Mouse (Mus musculus) kidney, postnatal 36 days (tissue): Measurements from ENCODE around the gene Ano2.

Source experiments
- DNase-seq, 2 experiments: peaks; one replicate each; pipeline ENCODE4 v3.0.0; 2021 to 2022; ENCODE audit warnings: mixed read lengths in 2 of 2

Ano2 gene

DNA sequence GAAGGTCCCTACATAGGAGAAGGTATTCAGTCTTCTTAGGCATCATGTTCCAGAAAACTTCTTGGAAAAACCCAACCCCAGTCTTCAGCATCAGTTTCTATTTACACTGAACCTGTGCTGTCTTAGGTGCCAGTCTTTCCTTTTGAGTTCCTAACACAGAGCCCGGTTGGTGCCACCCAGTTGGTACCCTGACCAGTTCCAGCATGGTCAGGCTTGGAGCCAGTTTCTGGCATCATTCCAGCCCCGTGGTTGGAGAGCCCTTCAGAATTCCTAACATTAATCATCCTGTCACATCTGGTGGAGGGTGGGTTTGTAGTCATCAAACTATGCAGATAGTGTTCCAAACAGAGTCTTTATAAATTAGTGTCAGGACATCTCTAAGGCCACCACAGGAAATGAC is 234.8 kb downstream of the Ano2 start:
- peak in 1 of 2 experiments; percentile 4 for DNase-seq

DNA sequence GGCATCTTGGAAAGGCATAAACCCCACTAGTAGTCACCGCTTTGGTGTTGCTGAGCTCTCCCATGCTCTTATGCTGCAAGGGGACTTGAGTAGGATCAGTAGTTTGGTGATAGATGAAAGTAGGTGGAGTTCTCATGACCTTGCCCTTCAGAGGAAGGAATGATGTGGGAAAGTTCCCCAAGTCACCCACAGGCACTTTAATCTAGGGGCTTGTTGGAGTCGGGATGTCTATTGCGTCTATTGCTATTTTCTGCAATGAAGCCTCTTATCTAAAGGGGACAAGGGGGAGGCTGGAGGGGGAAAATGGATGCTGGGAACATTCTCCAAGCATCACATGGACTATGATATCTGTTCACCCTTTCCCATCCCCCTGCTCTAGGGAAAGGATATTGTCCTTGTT is 235.6 kb downstream of the Ano2 start:
- DNase-seq = no peak

DNA sequence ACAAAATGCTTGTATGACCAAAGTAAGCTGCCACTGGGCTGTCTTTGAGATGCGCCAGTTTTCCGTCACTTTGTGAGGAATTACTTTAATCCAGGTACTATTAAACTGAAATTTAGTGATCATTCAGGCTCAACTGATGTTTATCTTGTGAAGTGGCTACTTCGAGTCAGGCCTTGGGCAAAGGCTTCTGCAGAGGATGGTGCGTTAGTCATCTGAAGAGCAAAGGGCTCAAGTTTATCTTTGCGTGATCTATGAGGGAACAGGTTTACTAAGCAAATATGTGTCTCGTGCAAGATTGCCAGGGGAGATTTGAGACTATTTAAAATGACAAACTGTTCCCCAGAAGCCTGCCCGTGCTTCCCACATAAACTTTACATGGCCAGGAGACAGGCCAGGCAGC is 241.7 kb downstream of the Ano2 start:
- DNase-seq = no peak

DNA sequence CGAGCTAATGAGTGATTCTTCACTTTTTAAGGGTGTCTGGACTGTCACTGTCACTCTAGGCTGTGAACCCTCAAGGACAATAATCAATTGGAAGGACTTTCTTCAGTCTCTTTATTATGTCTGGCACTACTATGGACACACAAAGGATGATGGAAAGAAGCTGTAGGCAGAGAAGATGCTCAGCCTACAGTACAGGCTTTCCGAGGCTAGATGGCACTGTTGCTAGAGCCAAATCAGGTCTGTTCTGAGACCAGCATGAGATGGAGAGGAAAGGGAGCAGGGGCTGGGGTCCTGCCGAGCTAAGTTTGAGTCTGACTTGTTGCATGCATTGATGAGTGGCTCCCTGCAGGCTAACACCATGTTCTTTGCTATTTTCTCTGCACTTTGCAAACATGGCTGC is 264.7 kb downstream of the Ano2 start:
- peak in 1 of 2 experiments; percentile 57 for DNase-seq

DNA sequence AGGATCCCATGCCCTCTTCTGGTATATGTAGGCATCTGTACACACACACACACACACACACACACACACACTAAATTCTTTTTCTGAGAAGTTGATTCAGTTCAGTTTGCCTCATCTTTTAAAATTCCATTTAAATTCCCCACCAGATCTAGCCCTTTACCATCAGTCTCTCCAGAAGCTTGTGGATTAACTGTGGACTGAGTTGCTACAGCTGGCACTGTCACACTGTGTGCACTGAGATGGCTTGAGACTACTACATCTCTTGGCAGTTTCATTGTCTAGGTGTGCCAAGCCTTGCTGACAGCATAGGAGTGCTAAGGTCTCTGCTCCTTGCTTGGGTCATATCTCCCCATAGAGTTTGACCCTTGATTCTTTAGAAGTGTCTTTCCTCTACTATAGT is 283.3 kb downstream of the Ano2 start:
- DNase-seq = no peak

DNA sequence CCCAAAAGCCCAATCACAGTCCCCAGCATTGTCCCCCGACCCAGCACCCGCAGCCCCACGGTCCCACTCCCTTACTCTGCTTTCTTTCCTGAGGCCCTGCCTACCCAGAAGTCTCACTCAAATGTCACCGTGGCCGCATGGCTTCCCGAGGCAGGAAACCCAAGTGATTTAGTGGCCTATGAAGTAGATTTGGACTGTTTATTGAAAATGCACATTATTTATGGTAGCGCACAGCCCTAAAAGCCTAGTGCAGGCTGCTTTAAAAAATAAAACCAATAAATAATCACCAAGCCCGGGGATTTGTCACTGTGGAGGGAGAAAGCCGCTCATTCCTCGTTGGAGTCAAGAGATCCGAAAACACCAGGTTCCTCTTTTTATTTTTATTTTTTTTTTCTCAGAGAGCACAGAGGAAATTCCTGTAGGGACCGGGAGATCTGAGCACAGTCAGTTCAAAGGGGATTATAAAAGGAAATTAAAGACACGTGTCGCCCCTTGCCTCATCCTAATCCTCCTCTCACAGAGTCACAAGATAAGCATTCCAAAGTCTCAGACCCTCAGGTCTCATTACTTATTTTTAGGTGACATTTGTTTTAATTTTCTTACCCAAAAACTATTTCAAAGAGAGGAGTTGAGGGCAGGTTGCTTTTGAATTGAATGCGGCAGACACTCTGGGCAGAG is 285.7 kb downstream of the Ano2 start:
- DNase-seq = peak; percentile 26 to 27

DNA sequence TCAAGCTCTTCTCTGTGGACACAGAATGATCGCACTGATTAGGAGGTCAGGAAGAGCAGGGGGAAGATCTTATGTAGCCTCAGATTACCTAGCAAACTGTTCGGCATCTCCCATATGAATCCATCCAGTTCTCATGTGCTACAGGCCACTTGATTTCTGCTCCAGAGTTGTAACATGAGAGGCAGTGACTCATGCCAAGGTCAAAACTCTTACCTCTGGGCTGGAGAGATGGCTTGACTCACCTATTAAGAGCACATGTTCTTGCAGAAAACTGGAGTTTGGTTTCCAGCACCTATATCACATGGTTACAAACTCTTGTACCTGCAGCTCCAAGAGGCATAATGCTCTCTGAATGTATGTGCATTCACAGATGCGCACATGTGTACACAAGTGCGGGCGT is 289.4 kb downstream of the Ano2 start:
- no peak for DNase-seq

DNA sequence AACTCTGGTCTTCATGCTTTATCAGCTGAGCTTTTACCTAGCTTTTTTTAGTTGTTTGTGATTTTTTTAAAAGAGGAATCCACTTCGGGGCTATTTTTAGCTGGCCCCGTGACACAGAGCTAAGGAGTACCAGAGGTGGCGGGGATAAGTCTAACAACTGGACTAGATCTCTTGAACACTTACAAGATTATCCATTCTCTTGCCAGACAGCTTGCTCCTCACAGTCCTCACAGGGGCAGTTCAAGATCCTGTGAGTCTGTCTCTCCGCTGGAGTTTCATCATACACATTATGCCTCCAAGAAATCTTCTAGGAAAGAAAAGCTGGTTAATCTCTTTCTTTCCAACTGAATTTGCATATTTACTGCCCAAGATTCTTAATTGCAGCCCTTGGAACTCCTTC is 293.8 kb downstream of the Ano2 start:
- DNase-seq = no peak

DNA sequence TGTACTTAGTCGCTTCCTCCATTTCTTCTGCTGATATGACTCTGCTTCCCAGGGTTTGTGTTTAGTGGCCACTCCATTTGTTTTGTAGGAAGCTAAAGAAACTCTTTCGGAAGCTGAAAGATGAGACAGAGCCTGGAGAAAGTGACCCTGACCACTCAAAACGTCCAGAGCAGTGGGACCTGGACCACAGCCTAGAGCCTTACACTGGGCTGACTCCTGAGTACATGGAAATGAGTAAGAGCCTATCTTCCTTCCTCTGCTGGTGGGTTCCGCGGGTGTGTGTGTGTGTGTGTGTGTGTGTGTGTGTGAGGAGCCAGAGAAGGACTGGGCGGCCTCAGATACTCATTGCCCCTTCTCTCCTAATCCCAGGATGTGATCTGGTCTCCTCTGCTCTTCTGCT is 302.5 kb downstream of the Ano2 start:
- peak; percentile 63 to 65 for DNase-seq

DNA sequence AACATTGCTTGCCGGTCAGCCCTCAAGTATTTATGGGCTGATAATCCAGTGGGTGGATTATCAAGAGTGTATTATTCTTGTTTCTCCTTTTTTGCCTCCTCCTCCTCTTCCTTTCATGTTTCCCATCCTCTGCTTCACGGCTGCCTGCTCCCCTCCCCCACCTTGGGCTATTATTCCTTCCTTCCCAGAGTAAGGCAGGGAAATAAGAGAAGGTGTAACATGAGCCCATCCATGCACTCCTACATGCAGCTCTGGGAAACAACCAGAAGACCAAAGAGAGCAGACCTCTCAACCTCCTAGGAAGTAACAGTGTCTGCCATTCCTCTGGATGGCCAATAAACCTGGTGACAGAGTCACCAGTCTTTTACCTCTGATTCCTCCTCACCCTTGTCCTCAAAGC is 311.6 kb downstream of the Ano2 start:
- no peak for DNase-seq

DNA sequence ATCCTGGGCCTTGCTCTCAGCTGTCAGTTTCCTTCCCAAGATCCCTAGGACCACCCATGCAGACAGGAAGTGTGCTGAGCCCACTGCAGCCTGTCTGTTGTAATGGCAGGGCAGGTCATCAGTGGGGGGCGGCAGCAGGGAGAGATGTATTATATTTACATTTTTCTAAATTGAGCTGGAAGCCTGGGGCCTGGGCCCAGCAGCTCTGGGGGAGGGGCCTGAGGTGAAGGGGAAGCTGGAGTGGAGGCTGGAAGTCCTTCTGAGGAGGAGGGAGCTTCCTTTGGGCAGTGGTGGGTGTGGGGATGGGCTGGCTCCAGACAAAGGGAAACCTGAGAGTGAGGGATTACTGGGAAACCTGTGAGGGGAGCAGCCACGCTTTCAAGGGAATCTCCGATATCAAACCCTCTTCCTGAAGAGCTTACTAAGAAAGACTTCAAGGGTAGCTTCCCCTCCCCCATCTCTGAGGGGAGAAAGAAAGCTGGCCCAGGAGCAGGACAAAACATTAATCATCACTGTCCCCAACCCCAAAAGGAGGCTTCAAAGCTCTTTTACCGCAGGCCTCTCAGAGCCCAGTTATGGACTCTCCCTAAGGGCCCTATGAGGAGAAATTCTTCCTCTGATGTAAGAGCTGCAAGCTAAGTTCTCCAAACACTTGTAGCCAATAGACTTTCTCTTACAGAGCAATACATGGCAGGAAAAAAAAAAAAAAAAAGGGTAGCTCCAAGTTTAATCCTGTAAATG is 313.0 kb downstream of the Ano2 start:
- DNase-seq = peak; percentile 20 to 39

DNA sequence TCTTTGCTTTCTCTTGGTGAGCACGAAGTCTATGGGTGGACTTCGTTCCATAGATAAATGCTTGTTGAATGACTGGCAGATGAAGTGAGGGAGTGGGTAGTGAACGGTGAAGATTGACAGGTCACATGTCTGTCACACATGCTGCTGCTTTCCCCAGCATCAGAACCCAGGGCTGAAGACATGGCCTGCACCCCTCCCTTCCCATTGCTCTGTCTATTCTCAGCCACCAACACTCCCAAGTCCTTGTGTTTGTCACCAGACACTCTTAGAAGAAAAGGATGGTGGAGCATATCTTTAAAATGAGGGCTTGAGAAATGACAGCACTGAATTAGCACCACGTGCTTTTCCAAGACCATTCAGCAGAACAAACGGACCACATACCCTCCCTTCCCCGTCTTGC is 316.4 kb downstream of the Ano2 start:
- DNase-seq = no peak

DNA sequence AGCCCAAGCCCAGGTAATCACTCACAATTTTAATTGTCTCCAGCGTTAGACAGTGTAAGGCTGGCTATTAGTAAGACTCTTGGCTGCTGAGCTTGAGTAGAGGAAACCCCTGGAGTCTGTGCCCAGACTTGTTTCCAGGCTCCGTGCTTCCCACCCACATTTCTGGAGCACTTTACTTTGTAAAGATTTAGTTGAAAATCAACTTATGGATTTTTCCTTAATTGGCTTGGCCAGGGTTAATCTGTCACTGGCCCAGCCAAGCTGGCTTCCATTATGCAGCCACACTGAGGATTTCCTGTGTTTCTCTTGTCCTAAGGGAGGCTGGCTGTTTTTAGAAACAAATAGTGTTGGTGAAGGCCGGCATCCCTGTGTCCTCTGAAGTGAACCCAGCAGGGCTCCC is 318.9 kb downstream of the Ano2 start:
- DNase-seq = peak; percentile 25 to 35

DNA sequence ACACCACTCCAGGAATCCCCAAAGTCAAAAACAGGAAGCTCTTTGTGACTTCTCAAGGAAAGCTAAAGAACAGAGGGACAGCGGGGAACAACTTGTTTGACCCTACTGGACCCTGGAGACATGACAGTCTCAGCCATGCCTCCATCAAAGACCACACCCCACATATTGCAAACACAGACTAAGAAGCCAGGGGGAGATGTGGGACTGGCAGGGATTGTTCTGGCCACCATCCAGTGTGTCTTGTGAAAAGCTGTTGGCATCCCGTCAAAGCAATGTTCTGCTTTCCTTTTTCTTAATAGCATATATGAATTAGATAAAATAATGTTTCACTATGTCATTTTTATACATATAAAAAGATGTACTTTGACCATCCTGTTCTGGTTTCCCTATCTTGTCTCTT is 326.8 kb downstream of the Ano2 start:
- no peak for DNase-seq

DNA sequence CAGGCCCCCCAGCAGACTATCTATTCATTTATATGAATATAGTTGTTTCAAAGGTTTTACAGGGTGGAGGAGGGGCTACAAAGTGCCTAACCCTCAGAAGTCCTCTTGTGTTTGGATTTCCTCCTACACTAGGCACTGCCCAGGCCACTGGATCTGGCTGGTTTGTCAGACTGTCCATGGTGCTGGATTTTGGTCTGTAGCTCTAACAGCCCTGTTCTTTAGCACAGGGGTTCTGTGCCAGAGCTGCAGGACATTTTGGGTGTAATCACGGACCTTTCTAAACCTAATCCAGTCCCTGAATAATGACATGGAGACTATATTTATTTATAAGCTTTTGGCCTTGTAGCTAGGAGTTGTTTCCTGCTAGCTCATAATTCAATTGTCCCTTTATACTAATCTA is 328.2 kb downstream of the Ano2 start:
- DNase-seq = no peak

DNA sequence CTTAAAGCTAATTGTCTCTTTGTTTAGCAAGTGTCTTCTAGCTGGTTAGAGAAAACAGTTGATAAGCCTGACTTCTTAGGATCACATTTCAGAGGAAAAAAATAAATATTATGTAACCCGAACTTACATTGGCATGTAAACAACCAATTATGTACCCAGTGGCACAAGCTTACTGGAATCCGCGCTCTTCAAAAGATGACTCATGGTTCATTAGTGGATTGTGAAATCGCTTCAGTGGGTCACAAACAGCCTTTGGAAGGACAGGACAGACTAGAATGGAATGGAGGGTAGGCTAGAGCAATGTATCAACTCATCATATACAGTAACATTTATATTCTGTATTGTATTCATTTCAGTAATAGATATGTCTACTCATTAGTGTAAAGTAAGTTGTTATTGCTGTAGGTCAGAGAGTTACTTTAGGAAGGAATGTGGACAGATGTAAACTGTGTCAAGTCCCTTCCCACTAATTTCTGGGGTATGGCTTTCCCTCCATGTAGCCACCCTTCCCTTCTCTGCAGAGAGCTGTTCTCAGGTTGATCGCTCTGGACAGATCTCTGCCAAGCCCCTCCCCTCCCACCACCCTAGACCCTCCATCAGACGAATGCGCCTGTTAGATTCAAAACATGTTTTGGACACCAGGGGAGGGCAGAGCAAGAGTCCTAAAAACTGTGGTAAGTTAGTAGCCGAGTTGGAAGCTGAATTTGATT is 343.6 kb downstream of the Ano2 start:
- DNase-seq = no peak

DNA sequence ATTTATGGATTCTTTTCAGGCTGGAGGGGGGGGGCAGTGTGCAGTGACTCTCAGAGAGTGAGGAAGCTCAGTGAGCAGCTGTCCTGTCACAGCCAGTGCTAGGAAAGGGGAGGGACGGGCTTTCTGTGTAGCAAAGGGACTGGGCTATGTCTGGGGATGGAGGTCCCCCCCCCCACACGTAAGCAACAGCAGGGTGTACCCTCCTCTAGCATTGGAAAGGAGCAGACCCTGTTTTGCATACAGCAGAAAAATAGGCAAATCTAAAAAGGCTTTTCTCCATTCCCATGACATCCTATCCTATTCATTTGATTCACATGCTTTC is 344.1 kb downstream of the Ano2 start:
- no peak for DNase-seq

DNA sequence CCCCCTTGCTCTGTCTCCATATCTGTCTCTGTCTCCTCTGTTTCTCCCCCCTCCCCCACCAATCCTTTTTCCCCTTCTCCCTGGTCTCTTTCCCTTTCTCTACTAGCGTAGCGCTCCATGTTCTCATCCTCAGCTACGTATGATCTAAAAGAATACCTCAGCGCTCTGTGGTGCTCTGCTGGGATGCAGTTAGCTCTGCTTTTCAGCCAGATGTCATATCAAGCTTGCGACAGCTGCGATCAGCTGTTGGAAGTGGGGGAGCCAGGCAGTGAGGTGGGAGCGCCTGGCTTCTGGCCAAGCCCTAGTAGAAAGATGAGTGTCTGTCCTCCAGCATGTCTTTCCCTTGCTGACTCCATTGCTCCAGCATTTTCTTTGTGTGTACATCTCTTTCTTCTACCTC is 344.5 kb downstream of the Ano2 start:
- peak; percentile 11 to 40 for DNase-seq

DNA sequence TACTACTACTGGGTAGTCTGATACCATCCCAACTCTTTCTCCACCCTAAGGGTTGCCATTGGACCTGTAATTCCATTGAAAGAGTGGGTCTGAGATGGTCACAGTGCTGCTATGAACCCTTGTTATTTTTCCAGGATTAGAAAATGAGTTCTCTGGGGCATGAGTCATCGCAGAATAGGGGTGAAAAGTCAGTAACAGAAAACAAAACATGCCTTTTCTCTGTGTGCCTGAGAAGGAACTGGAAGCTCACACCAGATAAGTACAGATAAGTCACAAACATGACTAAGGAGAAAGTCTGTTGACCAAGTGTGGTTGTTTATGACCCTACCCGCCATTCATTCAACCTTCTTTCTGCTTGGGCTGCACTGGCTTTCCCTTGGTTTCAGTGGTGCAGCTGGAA is 345.4 kb downstream of the Ano2 start:
- DNase-seq = no peak

DNA sequence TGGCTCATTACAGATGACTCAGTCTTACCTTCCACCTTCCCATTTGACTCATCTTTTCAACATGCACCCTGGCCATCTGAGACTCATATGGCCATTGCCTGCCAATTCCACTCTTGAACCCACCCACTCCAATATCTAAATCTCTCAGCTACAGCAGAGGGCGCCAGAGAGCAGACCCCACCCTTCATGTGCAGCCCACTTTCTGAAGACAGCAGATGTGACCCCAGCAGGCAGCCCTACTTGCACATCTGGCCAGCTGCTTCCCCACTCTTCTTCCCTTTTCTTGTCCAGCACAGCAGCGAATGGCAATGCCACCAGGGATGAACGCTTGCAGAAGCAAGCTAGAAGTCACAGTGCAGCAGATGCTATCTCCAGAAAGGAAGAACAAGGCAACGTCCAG is 355.7 kb downstream of the Ano2 start:
- DNase-seq = peak; percentile 8 to 47

DNA sequence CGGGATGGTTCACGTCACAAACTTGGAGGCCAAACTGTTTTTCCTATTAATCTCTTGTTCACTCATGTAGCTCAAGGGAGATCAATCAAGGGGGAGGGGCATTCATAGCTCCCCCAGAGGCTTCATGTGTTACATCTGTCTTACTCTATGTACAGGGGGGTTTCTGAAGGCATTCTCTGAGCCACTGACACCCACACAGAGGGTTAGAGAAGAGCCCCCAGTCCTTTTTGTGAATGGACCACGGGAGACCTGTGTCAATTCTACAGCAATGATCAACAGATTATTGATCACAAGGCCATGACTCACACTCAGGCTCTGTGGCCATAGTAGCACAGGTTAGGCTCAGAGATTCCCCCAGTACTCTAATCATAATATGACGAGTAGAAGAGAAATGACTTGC is 358.0 kb downstream of the Ano2 start:
- DNase-seq = no peak

DNA sequence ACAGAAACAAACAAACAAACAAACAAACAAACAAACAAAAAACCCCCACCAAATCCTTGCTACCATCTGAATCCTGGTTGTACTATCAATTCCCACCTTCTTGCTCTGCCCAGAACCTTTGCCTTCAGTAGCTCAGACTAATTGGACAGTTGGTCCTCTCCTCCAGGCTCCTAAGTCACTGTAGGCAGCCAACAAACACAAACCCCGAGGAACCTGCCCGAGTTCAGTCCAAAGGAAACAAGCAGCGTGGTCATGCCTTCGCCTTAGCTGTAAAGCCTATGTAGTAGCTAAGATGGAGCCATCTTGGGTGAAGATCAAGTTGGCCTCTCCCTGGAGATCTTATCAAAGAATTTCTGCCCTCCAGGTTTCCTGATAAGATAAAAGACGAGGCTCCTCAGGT is 362.9 kb downstream of the Ano2 start:
- DNase-seq = no peak

DNA sequence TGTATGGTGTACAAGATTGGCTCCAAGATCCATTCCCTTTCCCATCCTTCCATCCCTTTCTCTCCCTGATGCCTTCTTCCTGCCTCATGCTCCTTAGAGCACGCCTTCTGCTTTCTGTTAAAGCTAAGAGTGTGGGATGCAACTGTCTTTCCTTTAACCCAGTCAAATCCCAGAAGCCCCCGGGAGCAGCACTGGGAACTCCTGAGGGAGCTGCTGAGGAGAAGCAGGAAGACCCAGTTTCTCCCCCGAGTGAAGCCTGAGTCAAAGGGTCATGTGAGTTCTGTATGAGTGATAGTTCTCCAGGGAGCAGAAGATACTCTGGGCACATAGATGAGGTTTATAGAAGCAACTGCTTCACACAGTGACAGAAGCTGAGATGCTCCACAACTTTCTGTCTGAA is 367.5 kb downstream of the Ano2 start:
- DNase-seq = no peak

DNA sequence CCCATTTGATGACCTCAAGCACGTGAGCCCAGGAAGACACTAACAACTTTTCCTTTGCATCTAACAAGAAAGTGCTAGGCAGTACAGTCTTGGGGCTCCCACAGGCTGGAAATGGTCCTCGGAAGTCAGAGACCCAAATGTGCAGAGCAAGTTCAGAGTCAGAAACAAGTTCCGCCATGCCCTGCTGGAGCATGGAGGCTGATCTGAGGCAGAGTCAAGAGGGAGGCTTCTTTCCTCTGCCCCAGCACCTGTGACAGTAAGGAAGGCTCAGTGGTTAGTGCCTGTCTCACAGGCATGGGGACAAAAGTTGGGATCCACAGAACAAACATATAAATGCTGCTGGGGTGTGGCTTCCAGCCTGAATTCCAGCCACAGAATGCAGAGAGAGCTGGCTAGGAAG is 390.3 kb downstream of the Ano2 start:
- DNase-seq = no peak
